Mouse (Mus musculus): Measurements from ENCODE around the gene Ttyh1.

The Ttyh1 gene

DNA sequence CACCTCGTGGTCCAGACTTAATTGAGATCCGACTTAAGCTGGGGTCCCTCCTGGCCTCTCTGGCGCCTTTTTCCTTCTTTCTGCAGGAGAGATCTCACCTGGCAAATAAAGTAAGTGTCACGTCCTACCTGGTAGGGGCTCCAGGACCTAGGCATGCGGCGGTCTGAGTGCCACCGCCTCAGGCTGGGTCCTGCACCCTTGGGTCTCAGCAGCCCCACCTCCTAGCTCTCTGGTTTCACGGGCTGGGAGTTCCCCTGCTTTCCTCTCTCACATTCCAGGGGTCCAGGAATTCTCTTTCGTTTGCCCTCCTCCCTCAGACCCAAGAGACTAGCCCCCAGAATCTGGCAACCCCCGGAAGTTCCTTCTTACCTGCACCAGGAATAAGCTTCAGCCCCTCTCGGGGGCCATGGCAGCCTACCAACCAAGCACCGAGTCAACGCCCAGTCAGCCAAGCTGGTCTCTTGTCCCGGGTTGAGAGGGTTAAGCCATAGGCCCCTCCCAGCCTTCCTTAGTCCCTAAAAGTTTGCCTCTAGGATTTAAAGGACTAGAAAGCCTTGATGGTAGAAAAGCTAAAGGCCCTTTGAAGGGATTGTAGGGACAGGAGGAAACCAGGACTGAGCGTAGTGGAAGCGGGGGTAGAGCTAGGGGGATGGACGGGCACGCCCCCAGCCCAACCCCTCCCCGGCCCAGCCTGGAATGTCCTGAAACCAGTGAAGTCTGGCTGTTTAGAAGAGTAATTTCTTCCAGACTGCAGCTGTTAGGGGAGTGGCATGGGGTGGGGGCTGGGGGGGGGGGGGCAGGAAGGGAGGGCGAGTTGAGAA lies 45.1 kb downstream of the Ttyh1 start, which contains the start of gene Cdc42ep5:
Gene Cdc42ep5 (minus strand): TSS at position 771 of the 821 bp plus-strand sequence.
- DNase-seq (ENCODE audit: low read depth in 1 of 2, low spot score in 2 of 2) = no peak

DNA sequence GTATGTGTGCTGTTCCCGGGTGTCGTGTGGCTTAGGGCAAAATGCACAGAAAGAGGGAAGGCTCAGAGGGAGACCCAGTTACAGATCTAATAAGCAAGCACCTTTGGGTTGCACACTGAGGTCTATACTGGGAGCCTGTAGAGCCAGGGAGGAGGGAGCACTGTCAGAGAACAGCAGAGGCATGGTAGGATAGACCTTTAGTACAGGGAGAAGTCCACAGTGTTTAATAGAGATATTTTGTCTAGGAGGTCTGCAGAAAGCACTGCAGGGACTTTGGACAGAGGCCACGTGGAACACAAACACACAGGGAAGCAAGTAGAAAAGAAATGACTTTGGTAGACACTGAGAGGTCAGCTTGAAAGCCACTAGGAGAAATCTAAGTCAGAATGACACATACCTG lies 46.1 kb downstream of the Ttyh1 start:
- no peak for DNase-seq (ENCODE audit: low read depth in 1 of 2, low spot score in 2 of 2)

GRCm38 (mm10) chr7:4167098-4167497 lies 47.9 kb downstream of the Ttyh1 start:
- DNase-seq (ENCODE audit: low read depth in 1 of 2, low spot score in 2 of 2) = no peak

GRCm38 (mm10) chr7:4170193-4170938 lies 51.2 kb downstream of the Ttyh1 start:
- DNase-seq (ENCODE audit: low read depth in 1 of 2, low spot score in 2 of 2) = no peak

GRCm38 (mm10) chr7:4178438-4178837 lies 59.2 kb downstream of the Ttyh1 start:
- no peak for DNase-seq (ENCODE audit: low read depth in 1 of 2, low spot score in 2 of 2)

Measured in monocyte, adult 2 months (primary cell).